Mouse (Mus musculus) brown adipose tissue, adult 24 weeks (tissue): ENCODE measurements around the gene Celf5. TPM values are rescaled to one million over a fixed set of nuclear protein-coding genes. Genes with fewer than 3 reads are reported as not detected.
A peak's percentile ranks its signal among the peaks of the same experiment; 100 is the strongest.

Experiments used
- H3K27ac ChIP-seq: fragments of 200-500 bp; replicated peaks from 2 replicates; pipeline ENCODE4 v1.5.1; 2012; ENCODE audit warnings: low read depth, mild to moderate bottlenecking, low read length
- H3K4me1 ChIP-seq: fragments of 200-500 bp; 2 replicates; pipeline ENCODE4 v1.6.1; 2012; ENCODE audit warnings: low read length, mixed read lengths; ENCODE audit not compliant: control insufficient read depth, insufficient read depth, insufficient read length
- H3K4me3 ChIP-seq: fragments of 200-500 bp; 2 replicates; pipeline ENCODE4 v1.5.1; 2012; ENCODE audit warnings: low read depth, mild to moderate bottlenecking, low read length, moderate library complexity; ENCODE audit not compliant: insufficient read depth
- polyA plus RNA-seq: library from polyadenylated mRNA; stranded (reverse); fragments of >200 nt; gene quantifications from 2 replicates; pipeline ENCODE4 v1.2.4, GENCODE M21; 2012; ENCODE audit not compliant: missing spikeins, insufficient read depth, insufficient read length

Gene Celf5
- polyA plus RNA-seq, 1 experiment = 0.63 TPM

DNA sequence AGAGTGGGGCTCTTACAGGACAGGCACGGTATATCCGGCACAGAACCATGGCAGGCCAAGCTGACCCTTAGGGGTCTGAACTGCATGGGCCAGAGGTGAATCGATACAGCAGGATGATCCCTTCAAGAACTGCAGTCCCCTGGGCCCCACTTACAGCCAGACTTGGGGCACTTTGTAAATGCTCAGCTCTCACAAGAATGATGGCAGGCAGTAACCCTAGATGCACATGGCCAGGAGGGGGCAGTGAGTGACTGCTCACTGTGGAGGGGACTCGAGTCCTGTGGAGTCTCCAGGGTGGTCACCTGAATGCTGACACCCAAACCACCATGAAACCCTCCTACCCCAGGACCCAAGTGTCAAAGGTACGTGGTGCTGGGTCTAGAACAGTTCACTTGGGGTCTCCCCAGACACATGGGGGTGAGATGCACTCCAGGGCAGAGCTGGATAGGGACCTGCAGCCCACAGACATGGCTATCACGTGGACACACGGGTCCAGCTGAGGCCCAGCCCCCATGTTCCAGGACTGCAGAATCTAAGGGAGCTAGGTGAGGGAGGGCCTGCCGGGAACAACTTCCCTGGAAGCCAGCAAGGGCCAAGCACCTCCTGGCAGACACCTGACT lies 11.2 kb upstream of the Celf5 start:
- Histone ChIP-seq H3K4me3 (no peak overlapping the region), H3K27ac (no peak overlapping the region)

DNA sequence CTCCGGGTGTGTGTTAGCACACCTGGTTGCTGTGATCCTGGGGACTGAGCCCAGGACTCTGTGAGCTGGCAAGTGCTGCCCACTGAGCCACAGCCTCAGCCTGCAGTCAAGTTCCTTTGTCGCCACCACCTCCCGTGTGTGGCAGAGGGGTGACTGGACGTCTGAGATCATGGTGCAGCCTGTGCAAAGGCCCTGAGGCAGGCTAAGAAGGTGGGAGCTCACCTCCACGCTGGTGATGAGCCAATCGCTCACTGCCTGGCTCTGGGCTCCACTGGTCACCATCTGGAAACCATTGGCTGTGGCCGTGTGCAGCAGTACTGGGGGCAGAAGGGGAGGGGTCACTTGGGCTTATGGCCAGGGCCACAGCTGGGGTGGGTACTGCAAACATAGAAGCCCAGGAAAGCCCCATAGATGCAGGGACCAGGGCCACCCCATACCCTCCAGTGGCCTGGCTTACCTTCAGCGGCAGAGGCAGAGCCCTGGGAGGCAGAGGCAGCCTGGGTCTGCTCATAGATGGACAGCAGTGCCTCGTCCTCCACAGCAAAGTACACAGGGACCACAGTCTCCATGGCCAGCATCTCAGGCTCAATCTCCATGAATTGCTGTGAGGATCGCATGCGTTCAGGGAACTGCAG lies 10.2 kb upstream of the Celf5 start:
- Histone ChIP-seq H3K4me3 (no peak overlapping the region), H3K4me1 (peaks cover 15% of the 10 kb centered on the region), H3K27ac (no peak overlapping the region)

More for the DNA sequence above, 11.2 kb upstream of the Celf5 start:
- H3K4me1 ChIP-seq = peaks cover 19% of the 10 kb centered on the region

DNA sequence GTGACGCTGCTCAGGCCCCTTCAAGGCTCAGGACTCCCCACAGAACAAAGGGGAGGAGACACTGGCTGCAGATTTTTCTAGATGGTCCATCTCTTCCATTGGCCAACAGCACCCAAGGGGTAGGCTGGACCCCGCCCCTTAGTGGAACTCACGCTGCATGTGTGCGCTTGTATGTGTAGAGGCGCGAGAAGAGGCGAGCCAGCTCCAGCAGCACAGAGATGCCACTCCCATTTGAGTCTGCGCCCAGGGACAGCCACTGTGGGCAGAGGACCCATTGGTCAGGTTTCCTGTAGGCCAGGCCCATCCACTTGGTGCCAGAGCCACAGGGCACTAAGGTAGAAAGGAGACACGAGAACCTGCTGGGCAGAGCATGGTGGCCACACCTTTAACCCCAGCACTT lies 8.5 kb upstream of the Celf5 start:
- no peak overlapping the region for H3K27ac ChIP-seq

DNA sequence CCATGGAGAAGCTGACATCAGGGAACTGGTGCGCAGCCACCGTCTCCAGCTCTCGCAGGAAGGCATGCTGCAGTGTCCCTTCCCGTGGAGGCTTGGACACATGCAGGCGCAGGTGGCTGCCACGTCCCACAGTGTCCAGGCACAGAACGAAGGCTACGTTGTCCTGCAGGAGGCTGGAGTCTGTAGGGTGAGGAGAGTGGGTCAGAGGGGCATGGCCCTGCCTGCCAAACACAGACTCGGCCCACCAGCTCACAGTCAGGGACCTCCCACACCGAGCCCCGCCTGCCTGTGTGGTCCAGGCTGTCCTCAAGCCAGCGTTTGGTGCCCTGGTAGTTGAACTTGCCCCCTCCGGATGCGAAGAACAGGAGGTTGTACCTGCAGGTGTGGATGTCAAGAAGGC lies 7.4 kb upstream of the Celf5 start:
- Histone ChIP-seq H3K4me1 (peaks cover 5% of the 10 kb centered on the region), H3K4me3 (no peak overlapping the region), H3K27ac (no peak overlapping the region)

More for the DNA sequence above, 8.5 kb upstream of the Celf5 start:
- Histone ChIP-seq H3K4me1 (peaks cover 10% of the 10 kb centered on the region), H3K4me3 (no peak overlapping the region)

DNA sequence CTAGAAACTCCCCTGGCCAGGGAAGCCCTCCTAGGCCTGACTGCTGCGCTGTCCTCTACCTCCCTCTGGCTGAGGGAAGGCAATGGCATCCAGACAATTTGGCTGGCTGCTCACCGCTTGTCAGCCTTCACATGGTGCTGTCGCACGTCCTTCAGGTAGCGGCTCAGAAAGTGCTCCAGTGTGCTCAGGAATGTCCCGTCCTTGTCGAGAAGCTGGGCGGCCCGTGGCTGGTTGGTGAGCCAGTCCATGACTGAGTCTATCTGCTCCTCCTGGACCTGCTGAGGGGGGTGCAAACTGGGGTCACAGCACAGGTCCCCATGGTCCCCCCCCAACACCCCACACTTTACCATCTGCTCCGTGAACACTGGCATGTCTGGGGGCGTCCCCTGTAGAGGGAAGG lies 5.6 kb upstream of the Celf5 start:
- Histone ChIP-seq H3K4me3 (no peak overlapping the region), H3K27ac (no peak overlapping the region), H3K4me1 (no peaks in the 10 kb centered on the region)

DNA sequence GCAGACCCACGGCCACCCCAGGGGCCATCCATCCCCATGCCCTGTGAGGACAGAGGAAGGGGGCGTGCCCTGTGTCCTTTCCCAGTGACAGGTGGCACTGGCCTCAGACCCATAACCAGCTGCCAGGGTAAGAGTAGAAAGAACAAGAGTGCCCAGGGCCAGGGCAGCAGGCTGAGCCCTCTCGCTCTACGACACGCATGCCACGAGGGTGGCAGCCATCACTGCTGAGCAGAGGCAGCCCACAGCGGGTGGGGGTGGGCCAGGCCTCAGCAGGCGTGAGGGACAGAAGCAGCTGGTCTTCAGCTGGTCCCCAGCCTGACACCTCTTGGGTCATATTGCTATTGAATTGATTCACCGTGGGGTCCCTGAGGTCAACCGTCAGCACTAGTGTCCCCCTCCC lies 4.0 kb upstream of the Celf5 start:
- H3K4me3 ChIP-seq = no peak overlapping the region
- H3K27ac ChIP-seq = no peak overlapping the region
- no peaks in the 10 kb centered on the region for H3K4me1 ChIP-seq

DNA sequence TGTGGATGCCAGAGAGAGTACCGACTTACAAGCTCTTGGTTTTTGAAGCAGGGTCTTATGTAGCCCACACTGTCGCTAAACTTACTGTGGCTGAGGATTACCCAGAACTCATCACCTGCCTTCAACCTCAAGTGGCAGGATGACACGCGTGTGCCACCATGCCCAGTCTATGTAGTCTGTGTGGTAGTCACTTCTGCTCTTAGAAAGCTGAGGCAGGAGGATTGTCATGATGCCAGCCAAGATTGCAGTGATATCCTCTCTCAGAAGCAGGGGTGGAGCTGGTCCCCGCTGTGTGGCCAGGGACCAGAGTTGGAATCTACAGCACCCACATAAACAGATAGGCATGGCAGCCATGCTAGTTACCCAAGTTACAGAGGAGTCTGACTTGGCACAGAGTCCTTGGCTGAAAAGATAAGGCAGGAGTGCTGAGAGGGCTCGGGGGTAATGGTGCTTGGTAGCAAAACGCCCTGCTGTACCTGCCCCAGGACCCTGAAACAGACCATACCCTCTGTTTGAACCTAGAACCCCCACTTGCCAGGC lies 3.0 kb upstream of the Celf5 start:
- H3K4me1 ChIP-seq = no peaks in the 10 kb centered on the region
- no peak overlapping the region for H3K4me3 ChIP-seq
- H3K27ac ChIP-seq = no peak overlapping the region

DNA sequence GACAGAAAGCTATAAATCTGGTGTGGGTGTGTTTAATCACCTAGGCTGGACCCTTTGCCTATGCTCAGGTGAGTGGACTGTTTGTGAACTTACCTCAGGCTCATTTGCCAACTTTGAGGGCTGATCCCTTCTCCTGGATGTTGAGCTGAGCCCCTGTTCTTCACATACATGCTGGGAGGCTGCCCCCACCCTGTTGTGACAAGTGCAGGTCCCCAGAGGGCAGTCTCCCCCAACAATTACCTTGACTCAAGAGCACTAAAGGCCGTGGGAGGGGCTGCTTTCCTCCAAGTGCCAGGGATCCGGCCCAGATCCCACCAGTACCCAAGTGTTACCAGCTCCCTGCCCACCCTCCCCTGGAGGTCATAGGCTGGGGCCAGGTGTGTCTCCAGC lies 2.5 kb upstream of the Celf5 start:
- Histone ChIP-seq H3K4me3 (no peak overlapping the region), H3K27ac (no peak overlapping the region), H3K4me1 (no peaks in the 10 kb centered on the region)

DNA sequence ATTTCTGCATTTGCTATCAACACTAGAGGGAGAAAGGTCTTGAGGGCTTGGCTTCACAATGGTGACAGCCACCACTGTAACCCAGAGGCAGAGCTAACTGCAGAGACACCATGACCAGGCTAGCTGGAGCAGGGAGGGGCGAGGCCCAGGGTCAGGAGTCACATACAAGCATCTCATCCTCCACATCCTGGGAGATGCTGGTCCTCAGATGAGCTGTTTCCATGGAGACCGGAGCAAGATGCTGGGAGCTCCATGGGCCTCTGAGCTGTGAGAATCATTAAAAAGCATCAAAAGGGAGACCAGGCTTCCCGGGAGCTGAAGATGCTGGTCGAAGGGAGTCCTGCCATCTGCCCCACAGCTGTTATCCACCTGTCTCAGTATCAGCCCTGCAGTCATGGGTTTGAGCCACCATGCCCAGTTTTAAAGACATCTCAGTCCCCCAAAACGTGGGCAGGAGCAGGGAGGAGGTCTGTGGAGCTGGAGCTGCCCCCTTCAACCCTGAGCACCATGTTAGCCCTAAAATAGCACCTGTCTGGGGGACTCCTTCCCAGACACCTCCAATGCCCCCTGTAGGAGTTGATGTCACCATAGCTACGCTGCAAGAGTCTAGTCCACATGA lies 2.0 kb upstream of the Celf5 start:
- no peaks in the 10 kb centered on the region for H3K4me1 ChIP-seq
- H3K4me3 ChIP-seq = no peak overlapping the region
- H3K27ac ChIP-seq = no peak overlapping the region

DNA sequence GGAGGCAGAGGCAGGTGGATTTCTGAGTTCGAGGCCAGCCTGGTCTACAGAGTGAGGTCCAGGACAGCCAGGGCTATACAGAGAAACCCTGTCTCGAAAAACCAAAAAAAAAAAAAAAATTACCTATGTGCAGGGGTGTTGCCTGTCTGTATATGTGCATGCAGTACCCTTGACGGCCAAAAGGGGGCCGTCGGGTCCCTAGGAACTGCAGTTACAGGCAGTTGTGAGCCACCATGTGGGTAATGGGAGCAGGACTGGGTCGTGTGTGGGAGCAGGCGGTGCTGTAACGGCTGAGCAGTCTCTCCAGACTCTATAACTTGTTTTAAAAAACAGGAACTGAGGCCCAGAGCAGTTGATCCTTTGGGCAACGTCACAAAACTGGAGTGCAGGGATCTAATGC lies 1.5 kb upstream of the Celf5 start:
- Histone ChIP-seq H3K4me1 (no peaks in the 10 kb centered on the region), H3K4me3 (no peak overlapping the region), H3K27ac (no peak overlapping the region)

DNA sequence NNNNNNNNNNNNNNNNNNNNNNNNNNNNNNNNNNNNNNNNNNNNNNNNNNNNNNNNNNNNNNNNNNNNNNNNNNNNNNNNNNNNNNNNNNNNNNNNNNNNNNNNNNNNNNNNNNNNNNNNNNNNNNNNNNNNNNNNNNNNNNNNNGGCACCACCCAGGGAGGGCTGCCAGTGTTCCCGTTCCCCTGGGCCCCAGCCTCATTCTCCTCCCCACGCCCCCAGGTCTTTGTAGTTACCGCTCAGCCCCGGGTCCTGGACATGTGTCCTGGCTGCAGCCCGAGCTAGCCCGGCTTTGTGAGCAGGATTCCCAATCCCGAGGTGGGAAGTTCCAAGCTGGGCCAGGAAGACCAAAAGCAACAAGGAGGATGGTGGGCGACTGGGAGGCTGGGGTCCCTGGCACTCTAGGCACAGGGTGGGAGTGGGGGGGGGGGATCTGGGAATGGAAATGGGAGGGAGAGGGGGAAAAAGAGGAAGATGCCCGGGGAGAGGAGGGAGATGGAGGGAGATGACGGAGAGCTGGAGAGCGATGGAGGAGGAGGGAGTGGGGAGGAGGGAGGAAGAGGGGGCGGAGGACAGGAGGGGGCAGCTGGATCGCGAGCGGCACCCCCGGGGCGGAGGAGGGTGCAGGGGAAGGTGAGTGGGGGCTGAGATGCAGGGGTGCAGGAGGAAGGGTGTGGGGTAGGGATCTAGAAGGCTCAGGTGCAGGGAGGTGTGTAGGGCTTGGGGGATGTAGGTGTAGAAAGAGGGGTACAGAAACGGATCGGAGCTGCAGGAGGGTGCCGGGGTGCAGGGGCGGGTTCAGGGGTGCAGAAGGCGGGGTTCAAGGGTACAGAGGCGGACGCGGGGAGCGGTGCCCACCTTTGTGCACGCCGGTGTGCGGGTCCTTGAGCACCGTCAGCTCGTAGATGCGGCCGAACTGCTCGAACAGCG lies 640 bp downstream of the Celf5 start:
- no peaks in the 10 kb centered on the region for H3K4me1 ChIP-seq
- H3K27ac ChIP-seq = no peak overlapping the region
- peak overlapping the region; percentile 55 for H3K4me3 ChIP-seq

DNA sequence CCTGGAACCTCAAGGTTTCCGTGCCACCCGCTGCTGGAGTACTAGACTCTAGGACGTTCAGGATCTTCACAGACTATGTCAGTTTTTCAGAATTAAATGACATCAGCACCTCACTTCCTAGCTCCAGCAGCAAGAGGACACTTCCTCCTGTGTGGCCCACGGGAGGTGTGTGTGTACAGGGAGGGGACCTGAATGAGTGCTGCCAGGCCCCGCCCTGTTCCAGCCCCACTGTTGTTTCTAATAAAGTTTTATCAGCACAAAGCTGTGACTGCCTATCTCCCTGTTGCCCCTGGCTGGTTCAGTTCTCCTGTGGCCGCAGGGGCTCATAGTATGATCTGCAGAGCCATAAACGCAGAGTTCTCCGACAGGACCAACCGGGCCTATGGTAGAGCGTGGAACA lies 8.0 kb downstream of the Celf5 start:
- Histone ChIP-seq H3K4me3 (no peak overlapping the region), H3K4me1 (no peaks in the 10 kb centered on the region), H3K27ac (no peak overlapping the region)

DNA sequence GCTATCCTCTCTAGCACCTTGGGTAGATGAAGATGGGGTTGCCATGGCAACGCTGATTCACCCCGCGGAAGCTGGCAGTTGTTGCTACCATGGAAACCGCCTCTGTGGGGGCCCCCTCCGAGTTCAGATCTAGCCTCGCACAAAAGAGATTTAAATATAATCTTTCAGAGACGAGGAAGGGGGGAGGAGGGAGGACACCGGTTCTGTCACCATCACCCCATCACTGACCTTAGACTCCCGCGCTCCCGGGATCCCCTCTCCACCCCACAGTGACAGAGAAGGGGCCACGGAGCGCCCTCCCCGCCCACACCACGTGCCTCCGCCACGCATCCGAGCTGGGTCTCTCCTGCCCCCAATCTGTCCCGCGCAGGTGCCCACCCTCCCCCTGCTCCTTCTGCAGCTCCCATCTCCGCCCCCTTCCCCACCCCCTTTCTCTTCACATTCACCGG lies 9.5 kb downstream of the Celf5 start:
- no peaks in the 10 kb centered on the region for H3K4me1 ChIP-seq
- no peak overlapping the region for H3K4me3 ChIP-seq
- no peak overlapping the region for H3K27ac ChIP-seq

DNA sequence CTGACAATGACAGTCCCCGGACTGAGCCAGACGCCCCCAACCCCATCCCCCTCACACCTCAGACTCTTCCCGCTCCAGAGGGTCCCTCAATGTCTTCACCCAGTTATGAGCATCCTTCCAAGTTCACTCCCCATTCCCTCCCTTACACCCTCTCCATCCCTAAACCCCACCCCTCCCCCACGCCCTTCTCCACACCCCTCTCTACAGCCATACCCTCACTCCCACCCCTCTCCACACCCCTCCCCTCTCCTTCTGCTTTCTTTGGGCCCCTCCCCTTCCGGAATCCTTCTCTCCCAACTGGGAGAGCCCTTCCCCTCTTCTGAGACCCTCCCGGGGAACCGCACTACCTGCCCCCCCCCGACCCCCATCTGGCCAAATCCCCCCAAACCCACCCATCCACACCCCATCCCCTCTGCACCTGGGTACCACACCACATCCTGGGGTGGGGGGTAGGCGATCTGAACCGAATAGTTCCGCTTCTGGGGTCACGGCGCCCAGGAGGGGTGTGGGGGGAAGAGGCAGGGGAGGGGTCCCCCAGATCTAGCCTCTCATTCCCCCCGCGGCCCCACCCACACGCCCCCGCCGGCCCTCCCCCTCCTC lies 10.0 kb downstream of the Celf5 start:
- Histone ChIP-seq H3K4me3 (no peak overlapping the region), H3K27ac (no peak overlapping the region), H3K4me1 (no peaks in the 10 kb centered on the region)

DNA sequence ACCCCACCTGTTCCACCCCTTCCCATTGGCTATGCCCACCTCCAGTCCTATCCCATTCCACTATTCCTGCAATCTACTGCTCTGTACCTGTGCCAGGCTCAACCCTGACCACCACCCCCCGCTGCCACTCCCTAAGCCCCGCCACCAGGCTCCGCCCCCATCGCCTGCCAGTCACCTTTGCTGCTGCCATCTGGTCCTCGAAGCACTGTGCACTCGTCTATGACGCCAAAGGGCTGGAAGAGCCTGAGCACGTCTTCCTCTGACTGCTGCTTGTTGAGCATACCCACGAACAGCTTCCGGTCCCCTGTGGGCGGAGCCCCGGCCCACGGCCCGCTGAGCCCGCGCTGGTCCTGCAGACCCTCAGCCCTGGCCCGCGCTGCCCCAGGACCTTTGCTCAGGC lies 12.1 kb downstream of the Celf5 start:
- Histone ChIP-seq H3K4me1 (no peaks in the 10 kb centered on the region), H3K4me3 (no peak overlapping the region), H3K27ac (no peak overlapping the region)
